Mouse (Mus musculus) CH12.LX (cell line): ENCODE measurements at regions not wholly inside any gene's neighbourhood (a gene's known extent, or its start where the extent isn't known, plus 50 kb on each side); places are given as distances from the start of the nearest gene placed in this dataset.

Experiments
- CTCF ChIP-seq, 2 experiments: IDR thresholded peaks in 1 of 2; conservative IDR thresholded peaks in 1 of 2; 2 replicates each; pipeline ENCODE4 v1.5.1; 2011 to 2012; ENCODE audit warnings: low read depth in 2 of 2, low read length in 2 of 2, improper control_type of control experiment in 1 of 2, inconsistent platforms in 1 of 2, mild to moderate bottlenecking in 1 of 2, moderate library complexity in 1 of 2
- EP300 ChIP-seq: IDR thresholded peaks from 2 replicates; pipeline ENCODE4 v1.6.1; 2011; ENCODE audit warnings: low read length, improper control_type of control experiment
- JUND ChIP-seq: conservative IDR thresholded peaks from 2 replicates; pipeline ENCODE4 v1.6.1; 2011; ENCODE audit warnings: low read depth, low read length, improper control_type of control experiment
- MAZ ChIP-seq: IDR thresholded peaks from 2 replicates; pipeline ENCODE4 v1.6.1; 2012; ENCODE audit warnings: low read depth, mild to moderate bottlenecking, inconsistent platforms, low read length, improper control_type of control experiment, moderate library complexity
- MEF2A ChIP-seq: IDR thresholded peaks from 2 replicates; pipeline ENCODE4 v1.6.1; 2014; ENCODE audit warnings: low read depth, mild to moderate bottlenecking, inconsistent platforms, low read length, improper control_type of control experiment, borderline replicate concordance
- TCF12 ChIP-seq: IDR thresholded peaks from 2 replicates; pipeline ENCODE4 v1.6.1; 2014; ENCODE audit warnings: low read depth, mild to moderate bottlenecking, inconsistent platforms, low read length, improper control_type of control experiment

DNA sequence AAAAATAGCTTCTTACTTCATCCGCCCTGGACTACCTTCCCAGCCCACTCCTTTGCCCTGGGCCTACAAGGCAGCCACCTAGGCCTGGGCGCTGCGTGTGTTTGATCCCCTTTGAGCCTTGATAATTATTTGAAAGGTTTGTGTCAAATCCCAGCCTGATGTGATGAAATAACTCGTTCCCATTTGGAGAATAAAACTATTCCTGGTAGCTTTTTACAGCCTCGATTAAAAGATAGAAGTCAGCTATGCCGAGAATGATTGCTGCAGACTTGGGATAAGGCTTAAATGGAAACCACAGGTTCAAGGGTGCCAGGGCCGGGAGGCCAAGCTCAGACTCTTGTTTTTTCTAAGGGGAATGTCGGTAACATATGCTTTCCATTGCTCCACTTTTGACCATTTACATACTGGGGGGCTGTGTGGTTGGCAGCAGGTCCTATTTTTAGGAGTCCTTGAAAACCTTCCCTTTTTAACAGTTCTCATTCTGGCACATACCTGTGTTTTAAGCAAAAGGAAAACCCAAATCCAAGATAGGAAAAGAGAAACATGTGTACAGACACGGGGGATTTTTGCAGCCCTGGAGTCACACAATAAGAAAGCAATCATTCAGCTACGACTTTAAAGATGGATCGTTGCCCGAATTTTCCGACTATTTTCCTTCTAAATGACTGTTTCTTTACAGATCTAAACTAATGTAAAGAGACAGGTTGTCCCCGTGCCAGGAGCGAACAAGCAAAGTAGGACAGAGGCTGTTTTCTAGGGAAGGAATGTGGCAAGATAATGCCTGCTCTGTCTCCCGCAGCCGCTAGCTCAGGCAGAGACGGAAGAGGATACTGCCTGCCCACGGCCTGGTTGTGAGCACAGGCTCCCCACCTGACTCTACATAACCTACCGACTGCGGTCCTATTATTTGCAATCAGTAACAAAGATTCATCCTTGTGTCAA is 234.8 kb downstream of the Setd4 start:
- TF ChIP-seq MEF2A (no peak), CTCF (conservative IDR thresholded peaks at IDR 0.05 in 1 of 2, IDR thresholded peaks at IDR 0.05 in 1 of 2; ENCODE audit: low read depth in 2 of 2, low read length in 2 of 2) (no peak), JUND (no peak), MAZ (no peak), EP300 (no peak), TCF12 (no peak)
